Comparison of ENCODE assay signal across 8 mouse cellular contexts in the genomic region with DNA sequence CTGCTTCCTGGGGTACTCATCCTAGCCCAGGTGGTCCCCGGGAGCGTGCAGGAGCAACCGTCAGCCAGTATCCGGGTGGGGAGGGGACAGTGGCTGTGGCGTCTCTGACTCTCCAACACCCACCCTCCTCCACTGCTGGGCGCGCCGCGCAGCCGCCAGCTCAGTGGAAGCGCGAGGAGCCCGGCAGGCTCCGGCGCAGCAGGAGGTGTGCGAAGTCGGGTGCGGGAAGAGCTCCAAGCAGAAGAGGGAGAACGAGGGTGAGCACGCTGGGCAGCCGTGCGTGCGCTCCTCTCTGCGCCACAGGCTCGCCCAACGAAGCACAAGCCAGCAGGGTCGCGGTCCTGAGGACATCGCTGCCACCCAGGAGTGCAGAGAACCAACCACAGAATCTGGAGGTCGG. TPM values are rescaled to one million over a fixed set of nuclear protein-coding genes. Genes with fewer than 3 reads are reported as not detected.
DNase-seq lines count a peak whose midpoint lies in the region; ATAC-seq lines count a peak whose summit lies in the region.

Gene Ntsr1 (plus strand): TSS at position 236 of the 400 bp plus-strand sequence.

- peak within 1 kb of the TSS; percentile 72 for H3K4me2 ChIP-seq in heart, embryonic 12.5 days
- H3K4me2 ChIP-seq in limb, embryonic 12.5 days = peak within 1 kb of the TSS; percentile 64

- DNase-seq in heart, adult 8-10 months (ENCODE audit: low spot score) = no peak
- DNase-seq in Muller cell, postnatal 12 days (ENCODE audit: inconsistent ontology term) = peak; percentile 32
- DNase-seq in frontal cortex, postnatal 36 days (ENCODE audit: low spot score in 2 of 2) = peak; percentile 61 to 63
- peak; percentile 51 to 59 for DNase-seq in right cerebral cortex, postnatal 36 days (ENCODE audit: low spot score in 2 of 2)
- no peak for DNase-seq in spleen, postnatal 4 days (ENCODE audit: low spot score in 2 of 2)
- no peak for DNase-seq in kidney, postnatal 25 days

- no peak for ATAC-seq in heart, embryonic 12.5 days (ENCODE audit: insufficient number of reproducible peaks, low FRiP score)
- no peak for ATAC-seq in limb, embryonic 12.5 days (ENCODE audit: insufficient number of reproducible peaks, insufficient read depth, low FRiP score, low TSS enrichment, low read depth)

- H3K36me3 ChIP-seq in heart, embryonic 12.5 days = no peaks in the 10 kb centered on the region
- no peaks in the 10 kb centered on the region for H3K36me3 ChIP-seq in limb, embryonic 12.5 days

- peaks cover 64% of the 10 kb centered on the region for H3K27me3 ChIP-seq in heart, embryonic 12.5 days (replicated peaks)
- peaks cover 62% of the 10 kb centered on the region for H3K27me3 ChIP-seq in limb, embryonic 12.5 days

- under 1% methylated on average over 28 of the region's 30 CpGs for WGBS in heart, embryonic 12.5 days
- WGBS in limb, embryonic 12.5 days = 1% methylated on average over 30 of the region's 30 CpGs

- peaks cover 32% of the 10 kb centered on the region for H3K4me1 ChIP-seq in heart, embryonic 12.5 days (replicated peaks)
- peaks cover 25% of the 10 kb centered on the region for H3K4me1 ChIP-seq in limb, embryonic 12.5 days (replicated peaks)

- H3K27ac ChIP-seq in heart, embryonic 12.5 days (ENCODE audit: poor library complexity, severe bottlenecking) = no peak within 1 kb of the TSS
- no peak within 1 kb of the TSS for H3K27ac ChIP-seq in limb, embryonic 12.5 days

- no peaks in the 10 kb centered on the region for H3K9me3 ChIP-seq in heart, embryonic 12.5 days (replicated peaks)
- H3K9me3 ChIP-seq in limb, embryonic 12.5 days = no peaks in the 10 kb centered on the region

- peak within 1 kb of the TSS; percentile 42 for H3K4me3 ChIP-seq in heart, embryonic 12.5 days
- peak within 1 kb of the TSS; percentile 36 for H3K4me3 ChIP-seq in limb, embryonic 12.5 days (replicated peaks)

- H3K9ac ChIP-seq in heart, embryonic 12.5 days = peak within 1 kb of the TSS; percentile 21
- 0 out of 2 replicates have a peak within 1 kb of the TSS, but pooled peaks have one; percentile 27 for H3K9ac ChIP-seq in limb, embryonic 12.5 days (replicated peaks)

RNA-seq across cellular contexts. Expression of gene Ntsr1, which starts in this region (rescaled TPM):
- 0.80 and 0.94 TPM in 2 replicates for polyA plus RNA-seq in heart, embryonic 12.5 days (2016; fragmentation: Nextera tagmentation; extraction: Ambion mirVana)
- not detected for total RNA-seq in heart, adult 8-10 months (2022)
- 0.08 TPM in 1 of 2 replicates, not detected in the other for polyA plus RNA-seq in limb, embryonic 12.5 days (2016; fragmentation: Nextera tagmentation; extraction: Ambion mirVana)

Comparison
In these comparisons a context has a peak if more than half of its experiments do, and no peak if none do; other contexts are left out.
1. DNase-seq: peak in Muller cell, postnatal 12 days (single experiment), frontal cortex, postnatal 36 days (2 of 2) and right cerebral cortex, postnatal 36 days (2 of 2); none in heart, adult 8-10 months (single experiment), spleen, postnatal 4 days (0 of 2) and kidney, postnatal 25 days (0 of 2).